Mouse (Mus musculus): ENCODE results near the gene Mid1. TPM values are rescaled to one million over a fixed set of nuclear protein-coding genes. Genes with fewer than 3 reads are reported as not detected.
"Not testable (repeated sequence)": the region's sequence is repeated elsewhere in the genome, so short reads cannot be mapped to it uniquely, and the experiment has no call there.

The Mid1 gene
- polyA plus RNA-seq, 1 experiment from 2014 or later: 7.3 TPM

GRCm38 (mm10) chrX:169972131-169972530 is 287.1 kb downstream of the Mid1 start:
- WGBS: 77% methylated on average over 2 of the region's 2 CpGs
- H3K9me3 ChIP-seq: peaks cover 33% of the 10 kb centered on the region

GRCm38 (mm10) chrX:169972791-169973494 is 287.9 kb downstream of the Mid1 start:
- not testable (repeated sequence) for H3K4me2 ChIP-seq; ATAC-seq (ENCODE audit: insufficient number of reproducible peaks, insufficient read depth, low FRiP score, low TSS enrichment, low read depth); H3K27ac ChIP-seq; H3K9ac ChIP-seq (replicated peaks); H3K4me3 ChIP-seq (replicated peaks); H3K27me3 ChIP-seq
- peaks cover 15% of the 10 kb centered on the region; the same call in 1 of the 2 replicates for H3K4me1 ChIP-seq (replicated peaks)
- H3K9me3 ChIP-seq: peaks cover 36% of the 10 kb centered on the region
- peaks cover 29% of the 10 kb centered on the region for H3K36me3 ChIP-seq
- 75% methylated on average over 6 of the region's 6 CpGs for WGBS

More at GRCm38 (mm10) chrX:169972131-169972530, 287.1 kb downstream of the Mid1 start:
- H3K4me2 ChIP-seq; ATAC-seq (ENCODE audit: insufficient number of reproducible peaks, insufficient read depth, low FRiP score, low TSS enrichment, low read depth); H3K27me3 ChIP-seq; H3K9ac ChIP-seq (replicated peaks); H3K4me3 ChIP-seq (replicated peaks): not testable (repeated sequence)
- peaks cover 26% of the 10 kb centered on the region for H3K36me3 ChIP-seq
- H3K4me1 ChIP-seq (replicated peaks): peaks cover 15% of the 10 kb centered on the region; the same call in 1 of the 2 replicates
- H3K27ac ChIP-seq: peak overlapping the region; percentile 2; the same call in 1 of the 2 replicates

GRCm38 (mm10) chrX:169973806-169974205 is 288.8 kb downstream of the Mid1 start:
- not testable (repeated sequence) for H3K27me3 ChIP-seq; H3K9ac ChIP-seq (replicated peaks); H3K4me2 ChIP-seq; ATAC-seq (ENCODE audit: insufficient number of reproducible peaks, insufficient read depth, low FRiP score, low TSS enrichment, low read depth); H3K4me3 ChIP-seq (replicated peaks)
- H3K9me3 ChIP-seq: peaks cover 44% of the 10 kb centered on the region
- H3K27ac ChIP-seq: 0 out of 2 replicates have a peak overlapping the region, but pooled peaks have one; percentile 3
- 62% methylated on average over 3 of the region's 3 CpGs for WGBS
- peaks cover 15% of the 10 kb centered on the region; the same call in 1 of the 2 replicates for H3K4me1 ChIP-seq (replicated peaks)
- H3K36me3 ChIP-seq: peaks cover 38% of the 10 kb centered on the region

- not testable (repeated sequence) for H3K27me3 ChIP-seq; H3K4me3 ChIP-seq (replicated peaks); H3K4me2 ChIP-seq; H3K9ac ChIP-seq (replicated peaks)
- H3K27ac ChIP-seq: peak overlapping the region; percentile 0; the same call in 1 of the 2 replicates
- peaks cover 15% of the 10 kb centered on the region; the same call in 1 of the 2 replicates for H3K4me1 ChIP-seq (replicated peaks)
- peak; percentile 16 for ATAC-seq (ENCODE audit: insufficient number of reproducible peaks, insufficient read depth, low FRiP score, low TSS enrichment, low read depth)
- peaks cover 39% of the 10 kb centered on the region for H3K36me3 ChIP-seq
- 58% methylated on average over 4 of the region's 4 CpGs for WGBS
- H3K9me3 ChIP-seq: peaks cover 50% of the 10 kb centered on the region
These were observed 289.5 kb downstream of the Mid1 start for GRCm38 (mm10) chrX:169974456-169974855.

- H3K36me3 ChIP-seq: peaks cover 40% of the 10 kb centered on the region
- ATAC-seq (ENCODE audit: insufficient number of reproducible peaks, insufficient read depth, low FRiP score, low TSS enrichment, low read depth): peak; percentile 64
- peaks cover 50% of the 10 kb centered on the region for H3K9me3 ChIP-seq
- H3K27ac ChIP-seq: peak overlapping the region; percentile 0
- not testable (repeated sequence) for H3K9ac ChIP-seq (replicated peaks); H3K4me2 ChIP-seq; H3K27me3 ChIP-seq; H3K4me3 ChIP-seq (replicated peaks)
- peaks cover 15% of the 10 kb centered on the region; the same call in 1 of the 2 replicates for H3K4me1 ChIP-seq (replicated peaks)
- WGBS: 52% methylated on average over 6 of the region's 6 CpGs
These were observed 290.0 kb downstream of the Mid1 start for GRCm38 (mm10) chrX:169974974-169975373.

- not testable (repeated sequence) for H3K27me3 ChIP-seq; H3K4me2 ChIP-seq; H3K4me3 ChIP-seq (replicated peaks); H3K9ac ChIP-seq (replicated peaks)
- Histone ChIP-seq H3K9me3 (peaks cover 48% of the 10 kb centered on the region), H3K4me1 (replicated peaks) (peaks cover 15% of the 10 kb centered on the region; the same call in 1 of the 2 replicates), H3K36me3 (peaks cover 43% of the 10 kb centered on the region), H3K27ac (peak overlapping the region; percentile 0)
- 81% methylated on average over 3 of the region's 3 CpGs for WGBS
- 0 out of 2 replicates have a peak, but pooled peaks have one; percentile 2 for ATAC-seq (ENCODE audit: insufficient number of reproducible peaks, insufficient read depth, low FRiP score, low TSS enrichment, low read depth)
These were observed 290.7 kb downstream of the Mid1 start for GRCm38 (mm10) chrX:169975681-169976131.

- not testable (repeated sequence) for H3K4me2 ChIP-seq; H3K9ac ChIP-seq (replicated peaks); H3K4me3 ChIP-seq (replicated peaks); ATAC-seq (ENCODE audit: insufficient number of reproducible peaks, insufficient read depth, low FRiP score, low TSS enrichment, low read depth); H3K27ac ChIP-seq; H3K27me3 ChIP-seq
- Histone ChIP-seq H3K36me3 (peaks cover 49% of the 10 kb centered on the region), H3K4me1 (replicated peaks) (peaks cover 15% of the 10 kb centered on the region; the same call in 1 of the 2 replicates), H3K9me3 (peaks cover 53% of the 10 kb centered on the region)
- WGBS: 63% methylated on average over 5 of the region's 5 CpGs
These were observed 291.3 kb downstream of the Mid1 start for GRCm38 (mm10) chrX:169976340-169976739.

- WGBS: 90% methylated on average over 7 of the region's 7 CpGs
These were observed 292.9 kb downstream of the Mid1 start for GRCm38 (mm10) chrX:169977856-169978435.

GRCm38 (mm10) chrX:169978436-169979381 is 293.7 kb downstream of the Mid1 start:
- H3K4me3 ChIP-seq (replicated peaks); ATAC-seq (ENCODE audit: insufficient number of reproducible peaks, insufficient read depth, low FRiP score, low TSS enrichment, low read depth); H3K9ac ChIP-seq (replicated peaks); H3K27me3 ChIP-seq; H3K4me2 ChIP-seq: not testable (repeated sequence)
- H3K27ac ChIP-seq: 0 out of 2 replicates have a peak overlapping the region, but pooled peaks have one; percentile 1
- 69% methylated on average over 29 of the region's 29 CpGs for WGBS
- H3K9me3 ChIP-seq: peaks cover 62% of the 10 kb centered on the region
- H3K36me3 ChIP-seq: peaks cover 62% of the 10 kb centered on the region
- peaks cover 15% of the 10 kb centered on the region; the same call in 1 of the 2 replicates for H3K4me1 ChIP-seq (replicated peaks)

More at GRCm38 (mm10) chrX:169977856-169978435, 292.9 kb downstream of the Mid1 start:
- H3K27ac ChIP-seq; H3K9ac ChIP-seq (replicated peaks); H3K4me2 ChIP-seq; H3K4me3 ChIP-seq (replicated peaks); H3K27me3 ChIP-seq; ATAC-seq (ENCODE audit: insufficient number of reproducible peaks, insufficient read depth, low FRiP score, low TSS enrichment, low read depth): not testable (repeated sequence)
- Histone ChIP-seq H3K4me1 (replicated peaks) (peaks cover 15% of the 10 kb centered on the region; the same call in 1 of the 2 replicates), H3K36me3 (peaks cover 54% of the 10 kb centered on the region), H3K9me3 (peaks cover 55% of the 10 kb centered on the region)

GRCm38 (mm10) chrX:169979461-169980202 is 294.6 kb downstream of the Mid1 start:
- H3K27me3 ChIP-seq; H3K4me3 ChIP-seq (replicated peaks); ATAC-seq (ENCODE audit: insufficient number of reproducible peaks, insufficient read depth, low FRiP score, low TSS enrichment, low read depth); H3K4me2 ChIP-seq; H3K27ac ChIP-seq; H3K9ac ChIP-seq (replicated peaks): not testable (repeated sequence)
- Histone ChIP-seq H3K4me1 (replicated peaks) (peaks cover 12% of the 10 kb centered on the region; the same call in 1 of the 2 replicates), H3K9me3 (peaks cover 68% of the 10 kb centered on the region), H3K36me3 (peaks cover 71% of the 10 kb centered on the region)
- WGBS: 86% methylated on average over 20 of the region's 20 CpGs
